Mouse (Mus musculus) CD4-positive helper T cell, adult 2 months (primary cell): ENCODE results near the gene Frem1.

Source experiments
- DNase-seq: peaks from one replicate; pipeline ENCODE4 v3.0.0-alpha.2; 2012; ENCODE audit warnings: low read depth, missing footprints, low spot score

Gene Frem1

DNA sequence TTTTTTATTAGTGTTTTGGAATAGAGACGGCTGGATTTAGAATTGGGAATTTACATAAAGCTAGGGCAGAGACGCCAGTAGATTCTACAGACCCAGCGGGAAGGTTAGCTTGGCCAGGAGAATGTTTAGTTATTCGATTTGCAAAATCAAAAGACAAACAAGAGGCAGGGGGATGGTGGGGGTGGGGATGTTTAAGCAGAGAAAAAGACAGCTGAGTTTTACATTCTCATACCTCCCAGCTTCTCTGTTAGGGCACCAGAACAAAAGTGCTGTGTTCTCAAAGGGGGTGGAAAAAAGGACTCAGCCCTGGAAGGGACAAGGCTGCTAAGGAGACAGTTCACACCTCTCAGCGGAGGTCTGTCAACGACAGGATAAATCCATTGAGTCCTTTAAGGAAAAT lies 180.0 kb downstream of the Frem1 start:
- DNase-seq: no peak

DNA sequence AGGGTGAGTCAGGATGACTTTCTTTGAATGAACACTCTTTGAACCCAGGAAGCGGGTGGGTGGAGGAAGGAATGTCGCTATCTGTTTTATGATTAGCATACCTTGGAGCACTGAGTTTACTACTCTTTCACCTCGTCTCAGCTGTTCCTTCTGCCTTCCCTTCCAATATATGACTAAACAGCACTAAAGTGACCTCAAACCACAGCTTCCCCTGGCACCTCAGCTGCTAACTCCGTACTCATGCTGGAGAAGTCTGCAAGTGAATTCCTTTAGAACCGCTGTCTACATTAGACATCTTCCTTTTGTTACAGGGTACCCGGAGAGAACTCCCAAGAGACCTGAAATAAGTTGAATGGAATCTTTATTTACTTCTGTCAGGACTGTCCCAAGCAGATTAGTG lies 181.2 kb downstream of the Frem1 start:
- DNase-seq: no peak

DNA sequence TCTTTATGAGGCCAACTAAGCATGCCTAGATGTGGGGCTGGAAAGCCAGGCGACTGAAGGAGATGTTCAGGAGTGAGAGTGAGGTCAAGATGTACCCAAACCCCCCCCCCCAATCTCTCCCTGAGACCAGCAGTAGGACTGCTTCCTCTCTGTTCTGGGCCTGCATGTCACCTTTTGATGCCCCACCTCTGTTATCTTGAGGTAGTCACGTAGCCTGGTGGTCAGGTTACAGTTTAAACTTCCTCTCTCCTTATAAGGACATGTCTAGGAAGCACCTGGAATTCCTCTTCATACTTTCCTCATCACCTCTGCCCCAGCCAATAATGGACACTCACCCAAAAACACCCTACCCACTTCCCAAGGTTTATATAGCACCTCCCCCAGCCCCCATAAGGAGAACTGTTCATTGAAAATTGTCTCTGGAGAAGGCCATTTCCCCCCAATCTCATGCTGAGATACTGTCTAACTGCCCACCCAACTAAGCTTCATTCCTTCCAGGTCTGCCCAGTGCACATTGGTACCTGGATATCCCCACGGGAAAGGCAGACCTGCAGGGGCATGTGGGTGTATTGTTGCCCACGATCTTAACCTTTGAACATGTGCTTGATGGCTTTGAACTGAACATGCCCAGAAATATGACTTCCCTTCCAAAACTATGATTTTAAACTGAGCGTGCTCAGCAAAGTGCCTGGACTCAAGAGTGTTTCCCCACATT lies 184.3 kb downstream of the Frem1 start:
- no peak for DNase-seq

DNA sequence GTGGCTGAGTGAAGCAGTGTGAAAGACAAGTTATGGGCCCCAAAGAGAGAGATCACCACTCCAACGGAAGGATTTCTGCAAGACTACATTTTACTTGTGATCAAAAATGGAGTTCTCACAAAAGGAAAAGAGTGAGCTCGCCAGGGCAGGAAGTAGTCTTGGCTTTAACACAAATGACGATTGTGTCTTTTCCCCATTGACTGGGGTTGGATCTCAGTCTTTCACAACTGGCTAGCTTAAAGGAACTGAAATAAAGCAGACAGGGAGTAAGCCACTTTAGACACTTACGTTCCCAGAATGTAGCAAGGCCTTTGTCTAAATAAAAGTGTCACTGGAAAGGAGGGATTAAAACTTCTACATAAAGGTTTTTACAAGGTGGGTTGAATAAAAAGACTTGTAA lies 185.0 kb downstream of the Frem1 start:
- no peak for DNase-seq

DNA sequence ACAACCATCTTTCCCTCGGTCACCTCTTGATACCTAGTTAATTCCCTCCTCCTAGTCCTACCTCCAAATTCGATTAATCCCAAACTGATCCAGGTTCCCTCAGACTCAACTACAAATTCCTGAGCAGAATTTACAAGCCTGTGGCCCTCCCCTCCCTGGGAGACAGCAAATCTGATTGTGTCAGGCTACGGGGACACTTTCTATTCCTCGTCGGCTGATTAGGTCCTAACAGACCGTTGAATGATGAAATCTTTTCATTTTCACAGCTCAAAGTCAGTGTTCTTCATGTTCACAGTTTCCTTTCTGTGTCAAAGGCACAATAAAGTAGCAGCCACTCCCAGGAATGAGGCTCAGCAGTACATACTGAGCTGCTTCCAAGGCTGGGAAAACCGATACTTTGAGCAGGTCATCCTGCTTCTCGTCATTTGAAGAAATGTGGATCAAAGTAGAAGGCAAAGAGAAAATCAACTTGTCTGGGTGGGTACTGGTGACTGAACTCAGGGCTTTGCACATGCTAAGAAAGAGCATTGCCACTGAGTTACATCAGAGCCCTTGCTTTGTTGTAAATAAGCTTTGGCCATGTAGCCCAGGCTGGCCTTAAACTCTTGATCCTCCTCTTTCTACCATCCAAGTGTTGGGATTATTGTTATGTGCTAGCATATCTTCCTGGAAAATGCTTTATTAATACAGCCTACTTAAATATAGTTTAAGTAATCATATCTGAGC lies 187.0 kb downstream of the Frem1 start:
- no peak for DNase-seq

DNA sequence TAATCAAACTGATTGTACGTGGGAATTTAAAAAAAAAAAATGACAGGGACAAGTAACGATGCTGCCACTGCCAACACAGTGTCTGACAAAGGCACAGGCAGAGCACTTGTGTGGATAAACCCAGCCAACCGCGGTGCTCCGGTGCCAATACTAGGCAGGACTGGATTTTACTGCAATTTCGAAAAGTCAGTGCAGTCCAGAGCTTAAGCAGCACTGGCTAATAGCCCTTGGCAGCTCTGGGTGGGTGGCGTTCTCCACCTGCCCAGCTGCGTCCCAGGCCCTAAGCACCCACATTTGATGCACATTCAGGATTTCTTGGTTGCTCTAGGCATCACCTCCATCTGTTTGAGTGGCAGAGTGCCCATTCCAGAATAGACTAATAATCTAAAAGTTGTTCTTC lies 188.8 kb downstream of the Frem1 start:
- DNase-seq: no peak

DNA sequence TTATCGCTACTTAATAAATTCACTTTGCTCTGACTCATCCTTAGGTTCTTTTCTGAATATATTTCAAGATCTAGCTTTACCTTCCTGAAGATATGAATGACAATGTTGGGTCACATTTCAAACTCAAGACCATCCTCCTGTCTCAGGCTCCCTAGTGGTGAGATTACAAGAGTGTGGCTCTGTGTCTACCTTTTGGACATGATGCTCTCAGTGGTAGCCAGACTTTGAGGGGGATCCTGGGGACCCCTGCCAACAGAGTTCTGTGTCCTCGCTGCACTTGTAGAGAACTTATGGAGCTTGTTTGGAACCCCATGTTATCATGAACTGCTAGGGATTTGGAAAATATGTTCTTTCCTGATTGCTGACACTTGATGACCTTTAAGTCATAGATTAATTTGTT lies 190.7 kb downstream of the Frem1 start:
- DNase-seq: no peak

DNA sequence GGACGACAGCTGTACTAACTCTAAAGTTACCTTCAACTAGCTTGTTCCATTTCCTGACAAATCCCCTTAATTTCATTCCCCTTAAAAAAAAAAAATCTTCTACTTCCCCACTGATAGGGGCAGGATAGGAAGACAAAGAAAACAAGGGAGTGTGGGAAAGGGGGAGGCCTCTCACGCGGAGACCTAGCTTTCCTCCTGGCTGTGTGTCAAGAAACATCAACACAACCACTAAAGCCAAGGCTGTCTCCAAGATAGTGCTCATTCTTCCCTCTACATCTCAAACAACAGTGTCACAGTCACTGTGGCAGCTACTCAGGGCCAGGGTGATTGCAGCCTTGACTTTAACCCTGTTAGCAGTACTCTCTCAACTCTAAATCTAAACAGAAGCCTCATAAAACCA lies 191.6 kb downstream of the Frem1 start:
- DNase-seq: no peak

DNA sequence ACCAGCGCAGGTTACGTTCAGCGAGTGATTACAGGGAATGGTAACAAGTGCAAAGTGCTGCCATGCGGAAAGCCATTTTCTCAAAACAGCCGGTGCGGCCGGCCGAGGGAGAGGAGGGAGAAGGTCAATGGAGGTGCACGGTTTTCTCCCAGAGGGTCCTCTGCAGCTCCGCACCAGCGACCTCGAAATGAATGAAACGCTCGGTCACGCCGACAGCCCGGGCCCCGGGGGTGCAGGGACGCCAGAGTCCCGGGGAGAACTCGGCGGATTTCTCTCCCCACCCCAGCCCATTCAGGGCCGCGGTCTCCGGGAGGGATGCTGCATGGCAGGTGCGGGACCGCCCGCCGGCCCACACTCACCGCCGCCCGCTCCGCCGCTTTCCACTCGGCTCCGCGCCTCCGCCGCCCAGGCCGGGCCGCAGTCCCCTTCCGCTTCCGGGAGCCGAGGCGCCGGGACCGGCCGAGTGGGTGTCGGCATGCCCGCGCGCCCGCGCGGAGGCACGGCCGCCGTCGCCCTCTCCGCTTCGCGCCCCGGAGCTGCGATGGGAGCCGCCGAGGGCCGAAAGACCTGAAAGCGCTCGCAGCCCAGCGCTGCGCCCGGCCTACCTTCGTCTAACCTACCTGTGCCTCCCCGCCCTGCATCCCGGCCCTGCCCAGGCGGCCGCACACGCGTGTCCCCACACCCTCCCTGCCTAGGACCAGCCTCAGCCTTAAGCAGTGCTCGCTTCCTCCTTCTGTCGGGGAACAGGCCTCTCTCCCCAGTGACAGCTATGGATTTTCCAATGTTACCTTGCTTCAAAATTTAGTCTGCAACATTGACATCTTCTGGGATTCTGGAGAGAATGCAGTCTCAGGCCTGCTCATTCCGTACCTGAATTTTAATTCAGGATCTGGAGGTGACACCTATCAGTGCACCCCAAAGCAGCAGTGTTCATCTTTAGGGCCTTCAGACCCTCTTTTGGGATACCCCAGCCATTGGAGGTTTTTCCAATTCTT lies 192.7 kb downstream of the Frem1 start, which contains the start of gene Zdhhc21:
Gene Zdhhc21, minus strand, starts transcription at position 828 of the 995 bp plus-strand sequence.
- peak; percentile 82 for DNase-seq

DNA sequence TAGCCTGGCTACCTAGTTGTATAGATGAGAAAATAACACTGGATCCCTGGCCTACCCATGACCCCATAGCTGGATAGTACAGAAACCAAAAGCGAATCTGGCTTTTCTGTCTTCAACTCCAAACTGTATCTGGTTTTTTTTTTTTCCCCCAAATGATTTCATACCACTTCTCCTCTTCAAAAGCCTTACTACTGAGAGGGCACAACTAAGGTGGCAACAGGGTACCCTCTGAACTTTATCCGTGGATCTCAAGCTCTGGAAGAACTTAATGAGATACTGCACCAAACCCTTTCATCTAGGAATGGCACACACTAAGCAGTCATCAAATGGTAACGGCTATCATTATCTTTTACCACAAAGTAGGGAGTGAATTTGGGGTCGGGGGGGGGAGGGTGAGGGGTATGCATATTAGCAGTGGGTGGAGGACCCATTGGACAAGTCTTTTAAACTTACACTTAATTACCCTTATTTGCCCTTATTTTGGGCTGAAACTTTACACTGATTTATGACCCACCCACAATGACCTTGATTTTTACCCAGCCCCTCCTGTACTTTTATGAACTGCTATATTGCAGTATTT lies 193.6 kb downstream of the Frem1 start:
- DNase-seq: peak; percentile 27

DNA sequence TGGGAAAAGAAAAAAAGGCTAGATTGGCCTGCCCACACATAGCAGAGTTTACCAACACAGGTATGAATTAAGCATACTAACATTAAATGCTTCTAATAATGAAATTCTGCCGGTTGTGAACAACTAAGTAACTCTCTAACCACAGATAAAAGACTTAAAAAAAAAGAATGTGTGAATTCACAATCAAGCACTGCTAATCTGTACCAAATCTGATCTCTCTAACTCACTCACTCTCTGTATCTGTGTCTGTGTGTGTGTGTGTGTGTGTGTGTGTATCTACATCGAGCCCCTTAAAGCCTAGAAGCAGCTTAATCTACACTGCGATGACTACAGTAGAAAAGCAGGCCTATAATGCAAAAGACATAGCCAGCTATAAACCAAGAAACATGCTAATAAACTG lies 195.2 kb downstream of the Frem1 start:
- no peak for DNase-seq

DNA sequence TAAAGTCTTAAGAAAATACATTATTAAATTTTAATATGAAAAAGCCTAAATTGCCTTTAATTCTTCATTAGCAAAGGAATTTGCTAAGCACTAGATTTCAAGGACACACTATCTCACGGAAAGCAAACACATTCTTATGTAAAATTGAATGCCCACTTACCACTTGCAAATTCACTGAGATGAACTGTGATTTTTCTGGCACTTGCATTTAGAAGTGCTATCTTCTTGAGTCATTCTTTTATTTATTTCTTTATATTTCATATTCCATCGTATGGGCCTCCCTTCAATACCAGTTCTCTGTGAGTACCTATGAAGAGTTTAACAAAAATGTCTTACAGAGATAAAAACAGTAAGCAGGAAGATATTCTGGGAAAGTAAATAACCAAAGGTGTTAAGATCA lies 198.3 kb downstream of the Frem1 start:
- no peak for DNase-seq

DNA sequence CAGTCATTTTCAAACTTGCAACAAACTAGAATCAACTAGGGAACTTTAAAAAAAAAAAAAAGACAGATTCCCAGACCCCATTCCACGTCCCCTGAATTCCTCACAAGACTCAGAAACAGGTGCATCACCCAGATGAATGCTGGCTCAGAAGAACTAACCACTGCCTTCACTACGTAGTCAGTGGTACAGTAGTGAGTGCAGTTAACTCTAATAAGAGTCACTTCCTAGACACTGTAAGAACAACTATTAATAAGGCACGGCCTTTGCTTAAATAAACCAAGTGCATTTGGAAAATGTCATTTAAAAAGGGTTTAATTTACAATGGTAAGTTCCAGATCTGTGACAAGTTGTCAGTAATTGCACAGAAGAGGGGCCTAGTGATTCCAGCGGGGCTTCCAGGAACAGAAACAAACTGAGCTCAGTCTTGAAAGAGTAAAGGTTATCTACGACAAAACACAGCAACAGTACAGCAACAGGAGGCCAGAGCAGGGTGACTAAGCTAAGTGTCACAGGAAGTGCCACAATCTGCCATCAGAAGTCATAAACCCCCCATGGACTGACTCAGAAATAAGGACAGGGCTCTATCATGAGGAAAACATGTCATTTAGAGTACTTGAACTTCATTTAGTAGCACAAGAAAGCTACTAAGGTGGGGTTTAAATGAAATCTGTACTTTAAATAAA lies 203.4 kb downstream of the Frem1 start:
- DNase-seq: peak; percentile 6
